Mouse (Mus musculus): ENCODE data around the gene Selenok.

DNA sequence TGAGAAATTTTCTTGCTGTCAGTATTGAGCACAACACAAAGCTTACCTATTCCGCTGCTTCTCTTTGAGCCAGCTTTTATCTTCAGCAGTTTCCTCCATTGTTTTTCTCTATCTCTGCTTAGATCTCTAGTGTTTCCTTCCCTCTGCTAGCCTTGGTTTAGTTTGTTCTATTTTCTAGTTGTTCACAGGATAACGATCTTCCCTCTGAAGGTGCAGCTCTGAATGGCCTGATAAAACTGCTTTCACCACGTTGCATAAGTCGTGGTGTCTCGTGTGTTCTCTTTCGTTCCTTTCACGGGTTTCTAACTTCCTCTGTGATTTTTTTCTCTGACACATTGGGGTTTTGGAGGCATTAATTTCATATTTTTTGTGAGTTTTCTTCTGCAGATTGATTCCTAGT is 56.3 kb downstream of the Selenok start:
- no peak for TF ChIP-seq CTCF (IDR thresholded peaks at IDR 0.05; ENCODE audit: low read depth)
- TF ChIP-seq EP300 (IDR thresholded peaks at IDR 0.05; ENCODE audit: low read depth): no peak
